Mouse (Mus musculus) liver, embryonic 14.5 days (tissue): ENCODE data around the gene Phpt1.

Experiments used
- CTCF ChIP-seq: IDR thresholded peaks from 2 replicates; pipeline ENCODE4 v1.5.1; 2016; ENCODE audit warnings: antibody characterized with exemption, low read depth, control low read depth
- EP300 ChIP-seq: IDR thresholded peaks from 2 replicates; pipeline ENCODE4 v1.6.1; 2016; ENCODE audit warnings: antibody characterized with exemption, low read depth

- TF ChIP-seq CTCF (no peak), EP300 (no peak)
Measured at GRCm38 (mm10) chr2:25568473-25569019, 6.5 kb downstream of the Phpt1 start.
